Comparison of ENCODE assay signal across 8 mouse cellular contexts in the genomic region with DNA sequence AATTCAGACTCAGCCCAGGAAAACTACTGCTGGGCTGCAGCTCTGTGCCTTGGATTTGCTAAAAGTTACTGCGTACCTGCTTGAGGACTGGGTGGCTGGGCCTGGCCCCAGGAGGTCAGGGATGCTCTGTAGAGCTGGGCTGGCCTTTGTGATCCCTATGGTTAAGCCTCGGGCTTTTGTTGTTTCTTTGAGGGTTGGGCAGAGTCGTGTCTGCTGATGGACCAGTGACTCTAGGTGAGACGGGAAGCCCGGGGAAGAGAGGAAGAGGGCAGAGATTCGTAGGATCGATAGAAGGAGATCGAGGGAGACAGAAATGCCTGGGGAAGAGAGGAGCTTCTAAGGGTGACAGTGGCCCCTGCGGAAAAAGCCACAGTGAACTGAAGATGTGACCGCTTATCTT. TPM values are rescaled to one million over a fixed set of nuclear protein-coding genes. Genes with fewer than 3 reads are reported as not detected.
DNase-seq lines count a peak whose midpoint lies in the region; ATAC-seq and TF ChIP-seq lines count a peak whose summit lies in the region.

A gene (plus strand): TSS at position 301 of the 400 bp plus-strand sequence.

- H3K36me3 ChIP-seq in testis, adult 2 months (ENCODE audit: control insufficient read depth, insufficient read depth, low read length) = no peaks in the 10 kb centered on the region; the same call in 1 of the 2 replicates
- peaks cover 29% of the 10 kb centered on the region for H3K36me3 ChIP-seq in embryonic facial prominence, embryonic 10.5 days (replicated peaks)
- peaks cover 8% of the 10 kb centered on the region for H3K36me3 ChIP-seq in heart, embryonic 11.5 days (ENCODE audit: control insufficient read depth, insufficient read depth, low read length)
- H3K36me3 ChIP-seq in midbrain, embryonic 16.5 days (ENCODE audit: control insufficient read depth, insufficient read depth, low read length) = peaks cover under 1% of the 10 kb centered on the region; the same call in 1 of the 2 replicates

- no peaks in the 10 kb centered on the region for H3K9me3 ChIP-seq in embryonic facial prominence, embryonic 10.5 days
- H3K9me3 ChIP-seq in heart, embryonic 11.5 days (replicated peaks; ENCODE audit: control insufficient read depth, low read length) = no peaks in the 10 kb centered on the region
- H3K9me3 ChIP-seq in midbrain, embryonic 16.5 days (replicated peaks; ENCODE audit: control insufficient read depth, low read length, poor library complexity, severe bottlenecking) = no peaks in the 10 kb centered on the region

- DNase-seq in testis, postnatal 14 days (ENCODE audit: low spot score) = no peak
- no peak for DNase-seq in embryonic facial prominence, embryonic 10.5 days (ENCODE audit: low spot score)
- no peak for DNase-seq in left cerebral cortex, postnatal 10 days (ENCODE audit: extremely low spot score in 1 of 2, low spot score in 2 of 2)
- no peak for DNase-seq in spleen, adult 18-20 months
- no peak for DNase-seq in kidney, adult 9 months

- intact Hi-C loops in left cerebral cortex, postnatal 10 days (cut with DNase I) = no loop called here

- no peak for TF ChIP-seq CTCF in testis, adult 2 months (IDR thresholded peaks at IDR 0.05; ENCODE audit: control insufficient read depth, insufficient read depth, insufficient replicate concordance, low read depth, low read length)

- ATAC-seq in heart, embryonic 11.5 days (replicated peaks; ENCODE audit: insufficient number of reproducible peaks, low FRiP score, low TSS enrichment) = no peak; the same call in 1 of the 2 replicates
- peak; percentile 30 for ATAC-seq in midbrain, embryonic 16.5 days

- no peaks in the 10 kb centered on the region for H3K27me3 ChIP-seq in testis, adult 2 months (ENCODE audit: control insufficient read depth, insufficient read depth, low read length)
- H3K27me3 ChIP-seq in embryonic facial prominence, embryonic 10.5 days (replicated peaks; ENCODE audit: low read depth, poor library complexity, severe bottlenecking) = no peaks in the 10 kb centered on the region
- no peaks in the 10 kb centered on the region for H3K27me3 ChIP-seq in heart, embryonic 11.5 days (ENCODE audit: control insufficient read depth, insufficient read depth, low read length)
- H3K27me3 ChIP-seq in midbrain, embryonic 16.5 days (ENCODE audit: control insufficient read depth, insufficient read depth, low read depth, low read length) = no peaks in the 10 kb centered on the region

- H3K4me2 ChIP-seq in heart, embryonic 11.5 days = peak within 1 kb of the TSS; percentile 89
- peak within 1 kb of the TSS; percentile 85 for H3K4me2 ChIP-seq in midbrain, embryonic 16.5 days (ENCODE audit: low read length)

- peak within 1 kb of the TSS; percentile 88 for H3K27ac ChIP-seq in testis, adult 2 months (ENCODE audit: control insufficient read depth, insufficient read depth, low read depth, low read length)
- H3K27ac ChIP-seq in embryonic facial prominence, embryonic 10.5 days (replicated peaks) = peak within 1 kb of the TSS; percentile 89
- peak within 1 kb of the TSS; percentile 93 for H3K27ac ChIP-seq in heart, embryonic 11.5 days (ENCODE audit: low read depth, low read length)
- H3K27ac ChIP-seq in midbrain, embryonic 16.5 days (ENCODE audit: low read length) = peak within 1 kb of the TSS; percentile 90

- no peak for TF ChIP-seq POLR2A in testis, adult 2 months (IDR thresholded peaks at IDR 0.05; ENCODE audit: control insufficient read depth, low read depth, low read length)

- peak within 1 kb of the TSS; percentile 88 for H3K4me3 ChIP-seq in testis, adult 2 months (ENCODE audit: control insufficient read depth, low read depth, low read length)
- H3K4me3 ChIP-seq in embryonic facial prominence, embryonic 10.5 days = peak within 1 kb of the TSS; percentile 65
- H3K4me3 ChIP-seq in heart, embryonic 11.5 days (ENCODE audit: low read depth, low read length) = peak within 1 kb of the TSS; percentile 61
- H3K4me3 ChIP-seq in midbrain, embryonic 16.5 days (ENCODE audit: low read depth, low read length) = peak within 1 kb of the TSS; percentile 48

- WGBS in embryonic facial prominence, embryonic 10.5 days = 4% methylated on average over 10 of the region's 10 CpGs
- 6% methylated on average over 10 of the region's 10 CpGs for WGBS in heart, embryonic 11.5 days (ENCODE audit: insufficient replicate concordance)
- WGBS in midbrain, embryonic 16.5 days = 2% methylated on average over 10 of the region's 10 CpGs

- H3K4me1 ChIP-seq in testis, adult 2 months (ENCODE audit: control insufficient read depth, insufficient read depth, low read length) = peaks cover 16% of the 10 kb centered on the region
- H3K4me1 ChIP-seq in embryonic facial prominence, embryonic 10.5 days = peaks cover 20% of the 10 kb centered on the region
- peaks cover 7% of the 10 kb centered on the region for H3K4me1 ChIP-seq in heart, embryonic 11.5 days (ENCODE audit: control insufficient read depth, insufficient read depth, low read length)
- peaks cover 9% of the 10 kb centered on the region for H3K4me1 ChIP-seq in midbrain, embryonic 16.5 days (ENCODE audit: control insufficient read depth, insufficient read depth, low read length)

- peak within 1 kb of the TSS; percentile 77 for H3K9ac ChIP-seq in heart, embryonic 11.5 days (ENCODE audit: low read depth, low read length)
- H3K9ac ChIP-seq in midbrain, embryonic 16.5 days (ENCODE audit: low read depth, low read length) = peak within 1 kb of the TSS; percentile 70

RNA-seq across cellular contexts. Expression of the gene that starts here (rescaled TPM):
- polyA plus RNA-seq in testis, adult 2 months (2012; rRNA removed) = 13.4 and 13.5 TPM in 2 replicates
- polyA plus RNA-seq in embryonic facial prominence, embryonic 10.5 days (2016; fragmentation: Nextera tagmentation; extraction: Ambion mirVana) = 15.0 and 15.7 TPM in 2 replicates
- polyA plus RNA-seq in heart, embryonic 11.5 days (2014; fragmentation: Nextera tagmentation; extraction: Ambion mirVana) = 12.0 and 12.9 TPM in 2 replicates
- 10 to 100 TPM; 11.0 to 14.1 TPM for total RNA-seq in left cerebral cortex, postnatal 10 days (2021)
- polyA plus RNA-seq in midbrain, embryonic 16.5 days (2015; fragmentation: Nextera tagmentation; extraction: Ambion mirVana) = 15.7 and 16.7 TPM in 2 replicates
